Mouse (Mus musculus) small intestine, adult 2 months (tissue): ENCODE measurements around the gene Hnrnpu. TPM values are rescaled to one million over a fixed set of nuclear protein-coding genes. Genes with fewer than 3 reads are reported as not detected.

Experiments
- H3K27ac ChIP-seq: fragments of 200-500 bp; 2 replicates; pipeline ENCODE4 v1.5.1; 2012; ENCODE audit warnings: low read depth, low read length, control low read depth, inconsistent platforms; ENCODE audit not compliant: insufficient read depth
- H3K27me3 ChIP-seq: fragments of 200-500 bp; 2 replicates; pipeline ENCODE4 v1.6.1; 2012; ENCODE audit warnings: mild to moderate bottlenecking, moderate library complexity, low read length, inconsistent platforms; ENCODE audit not compliant: control insufficient read depth, insufficient read depth
- H3K36me3 ChIP-seq: fragments of 200-500 bp; 2 replicates; pipeline ENCODE4 v1.6.1; 2012; ENCODE audit warnings: mild to moderate bottlenecking, low read length, control low read depth, inconsistent platforms; ENCODE audit not compliant: control insufficient read depth, insufficient read depth
- H3K4me1 ChIP-seq: fragments of 200-500 bp; 2 replicates; pipeline ENCODE4 v1.6.1; 2012; ENCODE audit warnings: low read length, inconsistent platforms, mixed read lengths; ENCODE audit not compliant: control insufficient read depth, insufficient read depth, insufficient read length
- H3K4me3 ChIP-seq: fragments of 200-500 bp; 2 replicates; pipeline ENCODE4 v1.5.1; 2012; ENCODE audit warnings: low read depth, mild to moderate bottlenecking, control low read depth, inconsistent platforms, low read length, moderate library complexity
- CTCF ChIP-seq: fragments of 200-500 bp; IDR thresholded peaks from 2 replicates; pipeline ENCODE4 v1.5.1; 2012; ENCODE audit warnings: low read depth, mild to moderate bottlenecking, control low read depth, inconsistent platforms, low read length, moderate library complexity, mixed read lengths; ENCODE audit not compliant: insufficient replicate concordance, insufficient read length; ENCODE audit errors: extremely low read depth
- POLR2A ChIP-seq: fragments of 200-500 bp; IDR thresholded peaks from 2 replicates; pipeline ENCODE4 v1.6.1; 2012; ENCODE audit warnings: low read depth, mild to moderate bottlenecking, control low read depth, inconsistent platforms, low read length, moderate library complexity
- WGBS: fragments of 180-500 bp; shearing (Covaris S2); methylation state at CpG from one replicate; pipeline ENCODE4 v1.1.7; 2018; 5-methylcytosine and 5-hydroxymethylcytosine counted together
- polyA plus RNA-seq: library from polyadenylated mRNA; depleted of rRNA; stranded (reverse); fragments of >200 nt; gene quantifications from 2 replicates; pipeline ENCODE4 v1.2.3, GENCODE M21; 2012; rRNA removed

Gene Hnrnpu
- 21.7 and 34.2 TPM in 2 replicates for polyA plus RNA-seq

DNA sequence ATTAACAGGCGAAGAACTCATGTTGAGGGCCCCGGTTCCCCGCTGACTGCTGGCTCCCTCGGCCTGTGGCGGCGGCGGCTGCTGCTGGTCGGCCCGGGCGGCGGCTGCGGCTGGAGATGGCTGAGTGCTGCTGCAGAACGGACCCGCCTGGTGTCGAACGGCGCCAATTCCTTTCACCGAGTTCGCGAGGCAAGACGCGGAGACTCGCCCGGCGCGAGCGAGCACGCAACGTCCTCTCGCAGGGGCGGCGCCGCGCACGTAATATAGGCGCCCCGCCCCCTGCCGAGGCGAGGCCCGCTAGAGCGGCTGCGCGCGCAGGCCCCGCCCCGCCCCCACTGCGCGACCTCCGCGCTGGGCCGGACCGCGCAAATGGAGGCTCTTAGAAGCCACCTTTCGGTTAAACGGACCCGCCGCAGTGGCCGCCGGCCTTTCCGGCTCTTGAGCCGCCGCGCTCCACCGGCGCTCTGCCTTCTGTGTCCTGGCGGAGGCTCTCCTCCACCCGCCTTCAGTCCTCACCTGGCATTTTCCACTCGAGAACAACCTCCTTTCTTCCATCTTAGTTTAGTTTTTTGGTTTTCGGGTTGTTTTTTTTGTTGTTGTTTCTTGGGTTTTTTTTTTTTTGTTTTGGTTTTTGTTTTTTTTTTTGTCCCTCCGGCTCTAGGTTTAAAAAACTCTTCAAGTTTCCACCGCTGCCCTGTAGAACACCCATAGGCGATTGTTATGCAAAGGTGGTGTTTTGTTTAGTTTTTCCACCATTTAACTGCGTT, at the start of gene Hnrnpu:
TSS of gene Hnrnpu (minus strand) at position 247 of the 767 bp plus-strand sequence.
- H3K27me3 ChIP-seq = no peaks in the 10 kb centered on the region
- TF ChIP-seq CTCF (no peak), POLR2A (peak; percentile 96)
- peak within 1 kb of the TSS; percentile 90 for H3K27ac ChIP-seq
- no peaks in the 10 kb centered on the region; the same call in 1 of the 2 replicates for H3K4me1 ChIP-seq
- under 1% methylated on average over 73 of the region's 73 CpGs for WGBS
- peaks cover 15% of the 10 kb centered on the region for H3K36me3 ChIP-seq
- H3K4me3 ChIP-seq = peak within 1 kb of the TSS; percentile 71

DNA sequence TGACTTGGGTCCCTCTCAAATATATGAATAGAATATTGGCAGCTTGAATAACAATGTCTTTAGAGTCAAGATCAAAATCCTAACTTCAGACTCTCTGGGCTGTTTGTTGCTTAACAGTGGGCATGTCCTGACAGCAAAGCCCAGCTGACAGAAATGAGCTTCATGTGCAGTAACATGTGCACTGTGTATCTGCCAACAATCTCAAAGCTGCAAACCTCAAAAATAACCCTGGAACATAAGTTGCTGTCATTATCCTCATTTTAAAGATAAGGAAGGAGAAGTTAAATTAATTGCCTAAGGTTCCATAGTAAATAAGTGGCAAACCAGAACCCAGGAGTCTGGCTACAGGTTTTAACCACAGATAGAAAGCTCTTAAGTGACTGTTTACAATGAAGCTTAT, 44.6 kb upstream of the Hnrnpu start:
- Histone ChIP-seq H3K4me3 (no peak overlapping the region), H3K27me3 (no peaks in the 10 kb centered on the region; the same call in 1 of the 2 replicates), H3K4me1 (no peaks in the 10 kb centered on the region), H3K36me3 (no peaks in the 10 kb centered on the region), H3K27ac (no peak overlapping the region)
- TF ChIP-seq POLR2A (no peak), CTCF (no peak)

- Histone ChIP-seq H3K27ac (no peak overlapping the region), H3K4me1 (no peaks in the 10 kb centered on the region), H3K36me3 (no peaks in the 10 kb centered on the region), H3K4me3 (no peak overlapping the region), H3K27me3 (no peaks in the 10 kb centered on the region; the same call in 1 of the 2 replicates)
- WGBS = 97% methylated on average over 1 of the region's 1 CpGs
- TF ChIP-seq CTCF (no peak), POLR2A (no peak)
Observed at GRCm38 (mm10) chr1:178379224-178379623, 41.6 kb upstream of the Hnrnpu start.

DNA sequence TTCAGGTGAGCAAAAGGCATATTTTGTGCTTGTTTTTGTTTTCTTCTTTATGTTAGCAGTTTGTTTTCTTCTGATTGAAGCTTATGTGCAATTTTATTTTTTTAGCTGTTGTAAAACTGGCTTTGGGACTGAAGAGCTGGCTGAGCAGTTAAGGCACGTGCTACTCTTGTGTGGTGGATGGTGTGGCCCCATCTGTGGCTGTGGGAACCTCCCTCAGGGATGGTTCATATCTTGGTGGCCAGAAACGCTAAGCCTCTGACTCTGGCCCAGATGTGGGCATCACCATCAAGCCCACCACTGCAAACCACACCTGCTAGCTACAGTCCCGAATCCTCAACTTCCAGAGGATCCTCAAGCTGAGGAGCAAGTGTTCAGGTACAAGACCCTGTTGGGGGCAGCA, 40.5 kb upstream of the Hnrnpu start:
- 71% methylated on average over 3 of the region's 3 CpGs for WGBS
- Histone ChIP-seq H3K27ac (no peak overlapping the region), H3K4me3 (no peak overlapping the region), H3K4me1 (no peaks in the 10 kb centered on the region), H3K27me3 (no peaks in the 10 kb centered on the region; the same call in 1 of the 2 replicates), H3K36me3 (no peaks in the 10 kb centered on the region)
- no peak for TF ChIP-seq CTCF
- TF ChIP-seq POLR2A = no peak

DNA sequence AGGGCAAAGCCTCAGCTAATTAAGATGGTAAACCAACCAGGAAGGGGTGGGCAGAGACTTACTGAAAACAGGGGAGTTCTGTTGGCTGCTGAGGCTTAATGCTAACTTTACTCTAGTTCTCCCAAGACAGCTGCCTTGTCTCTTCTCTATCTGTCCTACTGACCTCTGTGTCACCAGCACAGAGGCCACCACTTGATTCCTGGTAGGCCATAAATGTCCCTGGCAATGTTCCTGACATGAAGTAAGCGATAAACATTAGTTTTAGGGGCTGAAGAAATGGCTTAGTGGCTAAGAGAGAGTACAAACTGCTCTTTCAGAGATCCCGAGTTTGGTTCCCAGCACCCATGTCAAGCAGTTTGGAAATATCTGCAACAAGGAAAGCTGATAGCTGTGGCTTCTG, 39.3 kb upstream of the Hnrnpu start:
- no peak for TF ChIP-seq POLR2A
- TF ChIP-seq CTCF = no peak
- Histone ChIP-seq H3K4me3 (no peak overlapping the region), H3K4me1 (no peaks in the 10 kb centered on the region), H3K27me3 (no peaks in the 10 kb centered on the region; the same call in 1 of the 2 replicates), H3K27ac (no peak overlapping the region), H3K36me3 (no peaks in the 10 kb centered on the region)
- 27% methylated on average over 2 of the region's 2 CpGs for WGBS

- no peak overlapping the region for H3K27ac ChIP-seq
- no peaks in the 10 kb centered on the region for H3K4me1 ChIP-seq
- no peak overlapping the region for H3K4me3 ChIP-seq
- TF ChIP-seq POLR2A (no peak), CTCF (no peak)
- 83% methylated on average over 2 of the region's 2 CpGs for WGBS
- H3K36me3 ChIP-seq = no peaks in the 10 kb centered on the region
- no peaks in the 10 kb centered on the region; the same call in 1 of the 2 replicates for H3K27me3 ChIP-seq
Observed at GRCm38 (mm10) chr1:178376061-178376460, 38.5 kb upstream of the Hnrnpu start.

- no peaks in the 10 kb centered on the region for H3K36me3 ChIP-seq
- no peak overlapping the region for H3K4me3 ChIP-seq
- H3K4me1 ChIP-seq = no peaks in the 10 kb centered on the region
- no peak for TF ChIP-seq CTCF
- TF ChIP-seq POLR2A = no peak
- H3K27me3 ChIP-seq = no peaks in the 10 kb centered on the region; the same call in 1 of the 2 replicates
- no peak overlapping the region for H3K27ac ChIP-seq
Observed at GRCm38 (mm10) chr1:178375381-178375780, 37.8 kb upstream of the Hnrnpu start.
